Mouse (Mus musculus): ENCODE measurements at regions not wholly inside any gene's neighbourhood (a gene's known extent, or its start where the extent isn't known, plus 50 kb on each side); places are given as distances from the start of the nearest gene placed in this dataset.
A peak's percentile ranks its signal among the peaks of the same experiment; 100 is the strongest.

GRCm38 (mm10) chr13:87821096-87821495 is 1000.2 kb upstream of the Edil3 start:
- peak; percentile 5 for DNase-seq
